9 mouse cellular contexts compared by ENCODE assay signal in the genomic region with DNA sequence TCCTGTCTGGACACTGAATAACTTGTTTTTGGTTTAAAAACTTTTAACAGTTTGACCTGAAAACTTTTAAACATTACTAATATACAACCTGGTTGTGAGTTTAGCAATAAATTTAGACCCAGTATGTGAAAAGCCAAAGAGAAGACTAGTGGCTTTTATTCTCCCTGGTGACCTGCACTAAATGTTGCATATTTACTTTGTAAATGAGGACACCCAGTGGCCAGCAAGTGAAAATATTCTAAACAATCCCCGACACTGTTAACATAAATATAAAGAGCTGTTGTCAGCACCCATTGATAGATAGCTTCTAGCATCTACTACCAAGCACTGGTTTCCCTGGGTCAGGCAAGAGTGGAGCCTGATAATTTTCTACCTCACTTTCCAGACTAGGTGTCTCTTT.
DNase-seq lines count a peak whose midpoint lies in the region; ATAC-seq and TF ChIP-seq lines count a peak whose summit lies in the region.
"Had no signal": no experiment of that assay in that cellular context is flagged by ENCODE, and none has a peak within 500 bp of the region (broad histone marks: within the 10 kb centered on the region; RNA-seq: fewer than 3 reads in every experiment).

No protein-coding gene starts in this region.

- peak; percentile 48 for DNase-seq in embryonic facial prominence, embryonic 11.5 days (ENCODE audit: low spot score)
- DNase-seq in embryonic facial prominence, embryonic 10.5 days (ENCODE audit: low spot score) = no peak
- no peak for DNase-seq in layer of hippocampus, adult 2 months (ENCODE audit: low spot score in 2 of 2)
- no peak for DNase-seq in layer of hippocampus, adult 9-10 months (ENCODE audit: low spot score)
- peak; percentile 48 for DNase-seq in MEL (ENCODE audit: low read depth, low spot score)
- peak; percentile 57 for DNase-seq in induced T-regulatory cell, adult 2 months (ENCODE audit: low read depth)
- no peak for DNase-seq in neural tube, embryonic 10.5 days (ENCODE audit: extremely low spot score, low spot score)

- no peaks in the 10 kb centered on the region for H3K4me1 ChIP-seq in embryonic facial prominence, embryonic 11.5 days (ENCODE audit: control insufficient read depth, insufficient read depth, low read length)
- H3K4me1 ChIP-seq in embryonic facial prominence, embryonic 10.5 days = no peaks in the 10 kb centered on the region
- H3K4me1 ChIP-seq in MEL (ENCODE audit: control insufficient read depth in 1 of 2, insufficient read depth in 2 of 2, low read length in 2 of 2) = no peaks in the 10 kb centered on the region; a peak in 1 of 4 replicates
- H3K4me1 ChIP-seq in neural tube, embryonic 15.5 days = 0 out of 2 replicates have a peak, but pooled peaks cover 6% of the 10 kb centered on the region
- H3K4me1 ChIP-seq: hindbrain, embryonic 15.5 days had no signal

- TF ChIP-seq CTCF in layer of hippocampus, adult 2 months (conservative IDR thresholded peaks at IDR 0.05) = peak; percentile 80
- peak in 2 of 3 experiments; percentile 10 to 71; a peak in 3 of 6 replicates for TF ChIP-seq CTCF in MEL (IDR thresholded peaks at IDR 0.05 in 2 of 3, conservative IDR thresholded peaks at IDR 0.05 in 1 of 3; ENCODE audit: control insufficient read depth in 1 of 3, insufficient read depth in 1 of 3, low read depth in 2 of 3, low read length in 3 of 3, poor library complexity in 1 of 3, severe bottlenecking in 1 of 3)

- no peak for TF ChIP-seq POLR2A in MEL (IDR thresholded peaks at IDR 0.05; ENCODE audit: control insufficient read depth in 1 of 2, insufficient read depth in 1 of 2, low read depth in 1 of 2, low read length in 2 of 2, poor library complexity in 1 of 2)

- no peak overlapping the region for H3K9ac ChIP-seq in embryonic facial prominence, embryonic 11.5 days (replicated peaks; ENCODE audit: low read length)
- H3K9ac ChIP-seq in MEL (ENCODE audit: control insufficient read depth, low read depth, low read length, poor library complexity, severe bottlenecking) = no peak overlapping the region
- no peak overlapping the region for H3K9ac ChIP-seq in neural tube, embryonic 15.5 days (replicated peaks)
- H3K9ac ChIP-seq: hindbrain, embryonic 15.5 days had no signal

- no peaks in the 10 kb centered on the region for H3K36me3 ChIP-seq in embryonic facial prominence, embryonic 11.5 days (replicated peaks; ENCODE audit: control insufficient read depth, insufficient read depth, low read depth, low read length)
- no peaks in the 10 kb centered on the region for H3K36me3 ChIP-seq in embryonic facial prominence, embryonic 10.5 days (replicated peaks)
- peaks cover 0 to 4% of the 10 kb centered on the region in 2 experiments; a peak in 2 of 4 replicates for H3K36me3 ChIP-seq in MEL (ENCODE audit: control insufficient read depth in 1 of 2, insufficient read depth in 2 of 2, low read length in 2 of 2)
- no peaks in the 10 kb centered on the region for H3K36me3 ChIP-seq in neural tube, embryonic 15.5 days
- H3K36me3 ChIP-seq: hindbrain, embryonic 15.5 days had no signal

- H3K4me3 ChIP-seq in embryonic facial prominence, embryonic 11.5 days (ENCODE audit: low read depth, low read length) = no peak overlapping the region
- no peak overlapping the region for H3K4me3 ChIP-seq in embryonic facial prominence, embryonic 10.5 days
- no peak overlapping the region for H3K4me3 ChIP-seq in layer of hippocampus, adult 2 months
- no peak overlapping the region for H3K4me3 ChIP-seq in MEL (ENCODE audit: control insufficient read depth in 1 of 2, insufficient read depth in 1 of 2, low read depth in 2 of 2, low read length in 2 of 2)
- H3K4me3 ChIP-seq in neural tube, embryonic 15.5 days (replicated peaks) = no peak overlapping the region
- H3K4me3 ChIP-seq: hindbrain, embryonic 15.5 days had no signal

- TF ChIP-seq RAD21 in MEL (IDR thresholded peaks at IDR 0.05; ENCODE audit: low read depth, low read length) = peak; percentile 77

- H3K4me2 ChIP-seq in embryonic facial prominence, embryonic 11.5 days (ENCODE audit: low read depth, low read length) = no peak overlapping the region
- H3K4me2 ChIP-seq in neural tube, embryonic 15.5 days = no peak overlapping the region
- H3K4me2 ChIP-seq: hindbrain, embryonic 15.5 days had no signal

- H3K79me2 ChIP-seq in MEL (ENCODE audit: control insufficient read depth, insufficient read depth, low read length, poor library complexity) = no peaks in the 10 kb centered on the region

- TF ChIP-seq EP300 in MEL (IDR thresholded peaks at IDR 0.05; ENCODE audit: low read depth in 1 of 2, low read length in 2 of 2) = no peak

- no peaks in the 10 kb centered on the region for H3K27me3 ChIP-seq in embryonic facial prominence, embryonic 11.5 days (ENCODE audit: control insufficient read depth, insufficient read depth, low read length)
- H3K27me3 ChIP-seq in embryonic facial prominence, embryonic 10.5 days (replicated peaks; ENCODE audit: low read depth, poor library complexity, severe bottlenecking) = no peaks in the 10 kb centered on the region
- peaks cover 2 to 4% of the 10 kb centered on the region in 2 experiments; a peak in 3 of 4 replicates for H3K27me3 ChIP-seq in MEL (ENCODE audit: control insufficient read depth in 1 of 2, insufficient read depth in 2 of 2, low read length in 2 of 2)
- H3K27me3 ChIP-seq in neural tube, embryonic 15.5 days (replicated peaks) = no peaks in the 10 kb centered on the region
- H3K27me3 ChIP-seq: hindbrain, embryonic 15.5 days had no signal

- no peak overlapping the region for H3K27ac ChIP-seq in embryonic facial prominence, embryonic 11.5 days (replicated peaks; ENCODE audit: low read depth, low read length)
- no peak overlapping the region for H3K27ac ChIP-seq in embryonic facial prominence, embryonic 10.5 days (replicated peaks)
- peak overlapping the region; percentile 88 for H3K27ac ChIP-seq in layer of hippocampus, adult 2 months
- H3K27ac ChIP-seq in MEL (ENCODE audit: control insufficient read depth, low read depth, low read length) = no peak overlapping the region
- no peak overlapping the region for H3K27ac ChIP-seq in neural tube, embryonic 15.5 days (replicated peaks)
- H3K27ac ChIP-seq: hindbrain, embryonic 15.5 days had no signal

- no peak for ATAC-seq in embryonic facial prominence, embryonic 11.5 days (replicated peaks; ENCODE audit: insufficient number of reproducible peaks, low FRiP score, low TSS enrichment, low read depth)
- ATAC-seq in neural tube, embryonic 15.5 days (ENCODE audit: low FRiP score) = no peak

- WGBS in embryonic facial prominence, embryonic 11.5 days = 6% methylated on average over 1 of the region's 1 CpGs
- 12% methylated on average over 1 of the region's 1 CpGs for WGBS in embryonic facial prominence, embryonic 10.5 days
- 2% methylated on average over 1 of the region's 1 CpGs for WGBS in neural tube, embryonic 15.5 days

- H3K9me3 ChIP-seq in embryonic facial prominence, embryonic 11.5 days (replicated peaks; ENCODE audit: control insufficient read depth, low read length) = no peaks in the 10 kb centered on the region
- no peaks in the 10 kb centered on the region for H3K9me3 ChIP-seq in embryonic facial prominence, embryonic 10.5 days
- H3K9me3 ChIP-seq in MEL (replicated peaks; ENCODE audit: insufficient read depth, low read length) = no peaks in the 10 kb centered on the region
- no peaks in the 10 kb centered on the region for H3K9me3 ChIP-seq in neural tube, embryonic 15.5 days (replicated peaks)
- H3K9me3 ChIP-seq: hindbrain, embryonic 15.5 days had no signal

TF ChIP-seq in MEL, 35 proteins besides CTCF, POLR2A, EP300 and RAD21:
- TF ChIP-seq ZC3H11A (IDR thresholded peaks at IDR 0.05; ENCODE audit: low read depth, low read length) (peak; percentile 52; the same call in 1 of the 2 replicates), MEF2A (IDR thresholded peaks at IDR 0.05; ENCODE audit: extremely low read depth, insufficient replicate concordance, low read depth, low read length, poor library complexity, severe bottlenecking) (no peak), TBP (IDR thresholded peaks at IDR 0.05; ENCODE audit: low read depth, low read length) (0 out of 2 replicates have a peak, but pooled peaks have one; percentile 19), SMC3 (IDR thresholded peaks at IDR 0.05; ENCODE audit: low read depth, low read length) (peak; percentile 78)

Comparison
In these comparisons a context has a peak if more than half of its experiments do, and no peak if none do; other contexts are left out.
1. DNase-seq: peak in embryonic facial prominence, embryonic 11.5 days (single experiment), MEL (single experiment) and induced T-regulatory cell, adult 2 months (single experiment); none in embryonic facial prominence, embryonic 10.5 days (single experiment), layer of hippocampus, adult 2 months (0 of 2), layer of hippocampus, adult 9-10 months (single experiment) and neural tube, embryonic 10.5 days (single experiment).